Mouse (Mus musculus) hindlimb bud, embryonic 11.5 days (tissue): ENCODE measurements at regions not wholly inside any gene's neighbourhood (a gene's known extent, or its start where the extent isn't known, plus 50 kb on each side); places are given as distances from the start of the nearest gene placed in this dataset.

Source experiments
- DNase-seq: peaks from one replicate; pipeline ENCODE4 v3.0.0-alpha.2; 2012; ENCODE audit warnings: low read depth, low spot score; ENCODE audit errors: extremely low spot score

- no peak for DNase-seq
These were observed 990.9 kb downstream of the Adgrl2 start for GRCm38 (mm10) chr3:147999330-147999953.

- no peak for DNase-seq
These were observed 998.6 kb downstream of the Adgrl2 start for GRCm38 (mm10) chr3:147991738-147992137.

- DNase-seq: no peak
These were observed 999.5 kb downstream of the Adgrl2 start for GRCm38 (mm10) chr3:147990831-147991230.

- no peak for DNase-seq
These were observed 1007.5 kb downstream of the Adgrl2 start for GRCm38 (mm10) chr3:147982831-147983230.

GRCm38 (mm10) chr3:147981621-147982020 is 1008.7 kb downstream of the Adgrl2 start:
- no peak for DNase-seq

GRCm38 (mm10) chr3:147976579-147976978 is 1013.8 kb downstream of the Adgrl2 start:
- DNase-seq: no peak

GRCm38 (mm10) chr3:147976069-147976468 is 1014.3 kb downstream of the Adgrl2 start:
- no peak for DNase-seq

- no peak for DNase-seq
These were observed 1014.9 kb downstream of the Adgrl2 start for GRCm38 (mm10) chr3:147975500-147975899.

- DNase-seq: no peak
These were observed 1015.8 kb downstream of the Adgrl2 start for GRCm38 (mm10) chr3:147974515-147974914.

- DNase-seq: no peak
These were observed 1022.1 kb downstream of the Adgrl2 start for GRCm38 (mm10) chr3:147968271-147968670.

- no peak for DNase-seq
These were observed 1022.5 kb downstream of the Adgrl2 start for GRCm38 (mm10) chr3:147967866-147968265.

- DNase-seq: no peak
These were observed 1023.1 kb downstream of the Adgrl2 start for GRCm38 (mm10) chr3:147967261-147967660.

- DNase-seq: no peak
These were observed 1023.5 kb downstream of the Adgrl2 start for GRCm38 (mm10) chr3:147966827-147967226.

GRCm38 (mm10) chr3:147966379-147966778 is 1024.0 kb downstream of the Adgrl2 start:
- no peak for DNase-seq

GRCm38 (mm10) chr3:147963698-147964476 is 1026.5 kb downstream of the Adgrl2 start:
- no peak for DNase-seq

- DNase-seq: no peak
These were observed 1042.2 kb downstream of the Adgrl2 start for GRCm38 (mm10) chr3:147948041-147948592.

GRCm38 (mm10) chr3:147943314-147943713 is 1047.0 kb downstream of the Adgrl2 start:
- DNase-seq: no peak

- peak; percentile 41 for DNase-seq
These were observed 1059.5 kb downstream of the Adgrl2 start for GRCm38 (mm10) chr3:147930811-147931251.

- no peak for DNase-seq
These were observed 1068.0 kb downstream of the Ttll7 start for GRCm38 (mm10) chr3:147920181-147920580.

- DNase-seq: no peak
These were observed 1067.5 kb downstream of the Ttll7 start for GRCm38 (mm10) chr3:147919701-147920100.

GRCm38 (mm10) chr3:147919146-147919545 is 1067.0 kb downstream of the Ttll7 start:
- DNase-seq: no peak

- DNase-seq: no peak
These were observed 1044.6 kb downstream of the Ttll7 start for GRCm38 (mm10) chr3:147896751-147897150.
